Mouse (Mus musculus): ENCODE measurements around the gene Tmem86b.
"Not testable (repeated sequence)": the region's sequence is repeated elsewhere in the genome, so short reads cannot be mapped to it uniquely, and the experiment has no call there.

The Tmem86b gene

DNA sequence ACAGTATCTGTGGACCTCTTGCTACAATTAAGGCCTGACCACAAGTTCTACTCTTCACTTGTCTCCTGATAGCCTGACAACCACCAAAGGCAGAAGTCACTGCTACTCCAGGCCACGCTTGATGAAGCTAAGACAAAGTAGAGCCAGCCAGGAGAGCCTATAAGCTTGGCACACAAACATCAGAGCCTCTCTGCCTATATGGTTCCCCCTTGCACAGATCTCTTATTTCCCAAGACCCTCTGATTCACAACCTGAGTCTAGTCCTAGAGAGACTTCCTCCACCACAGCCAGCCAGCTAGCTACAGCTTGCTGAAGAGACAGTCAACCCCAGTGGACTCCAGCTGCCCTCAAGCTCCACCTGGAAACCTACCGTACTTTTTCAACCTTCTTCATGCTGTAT is 16.8 kb upstream of the Tmem86b start:
- DNase-seq (ENCODE audit: low read depth, low spot score) = no peak

DNA sequence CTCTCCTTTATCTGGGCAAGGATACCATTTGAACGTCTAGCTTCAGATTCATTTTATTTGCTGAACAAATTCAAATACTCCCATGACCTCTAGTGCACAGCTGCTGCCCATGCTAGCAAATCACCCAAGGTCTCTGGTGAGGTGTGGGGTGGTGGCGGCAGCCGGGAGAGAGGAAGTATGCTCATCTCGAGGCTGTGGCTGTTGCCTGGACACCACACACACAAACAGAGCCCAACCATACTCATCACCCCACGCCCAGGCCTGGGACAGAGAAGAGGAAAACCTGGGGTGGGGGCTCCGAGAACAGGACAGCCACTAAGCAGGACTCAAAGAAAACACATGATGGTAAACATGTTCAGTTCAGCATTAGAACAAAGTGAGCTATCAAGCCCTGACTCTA is 16.1 kb upstream of the Tmem86b start:
- DNase-seq (ENCODE audit: low read depth, low spot score) = no peak

DNA sequence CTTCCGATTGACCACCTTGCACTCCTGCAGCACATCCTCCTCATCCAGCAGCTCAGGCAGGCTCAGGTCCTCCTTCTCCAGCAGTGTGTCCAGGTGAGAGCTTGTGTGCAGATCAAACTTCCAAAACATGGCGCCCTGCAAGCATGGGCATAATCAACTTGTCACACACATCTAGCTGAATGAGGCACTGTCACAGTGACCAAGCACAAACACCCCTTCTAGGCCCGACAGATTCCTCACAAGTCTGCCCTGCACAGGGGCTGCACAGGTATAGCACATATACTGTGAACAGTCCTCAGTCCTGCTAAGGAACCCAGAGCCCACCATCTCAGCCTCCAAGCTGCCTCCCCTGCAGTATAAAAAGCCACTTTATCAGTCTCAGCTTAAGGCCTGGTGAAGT is 15.6 kb upstream of the Tmem86b start:
- no peak for DNase-seq (ENCODE audit: low read depth, low spot score)

DNA sequence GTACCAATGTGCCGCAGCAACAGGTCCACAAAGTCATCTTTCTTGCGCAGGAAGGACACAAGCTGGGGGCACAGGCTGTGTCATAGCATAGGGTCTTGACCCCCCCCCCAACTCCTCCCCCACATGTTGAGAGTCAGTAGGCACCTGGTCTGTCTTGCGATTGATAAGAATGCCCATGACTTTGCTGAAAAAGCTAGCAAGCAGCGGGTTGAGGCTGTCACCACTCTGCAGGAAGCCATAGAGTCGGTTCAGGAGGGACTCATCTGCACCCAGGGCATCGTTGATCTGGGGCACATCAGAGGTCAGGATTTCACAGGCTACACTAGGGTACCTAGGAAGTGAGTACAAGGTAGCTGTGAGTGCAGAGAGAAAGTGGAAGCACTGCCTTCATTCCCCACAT is 12.0 kb upstream of the Tmem86b start:
- no peak for DNase-seq (ENCODE audit: low read depth, low spot score)

DNA sequence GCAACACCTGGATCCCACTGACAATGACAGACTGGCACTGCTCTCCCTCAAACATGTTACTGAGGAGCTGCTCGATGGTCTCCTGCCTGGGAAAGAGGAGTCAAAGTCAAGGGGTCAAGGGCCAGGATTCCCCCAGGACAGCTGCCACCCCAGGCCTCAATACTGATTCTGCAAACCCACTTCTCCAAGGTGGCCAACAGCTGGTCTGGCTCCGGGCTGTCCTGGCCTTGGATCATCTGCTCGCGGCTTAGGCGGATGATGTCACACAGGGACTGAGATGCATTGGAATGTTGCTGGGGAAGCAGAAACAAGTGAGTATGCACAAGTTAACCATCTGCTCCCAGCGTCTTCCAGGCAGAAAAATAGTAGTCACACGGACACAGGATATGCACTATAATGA is 10.7 kb upstream of the Tmem86b start:
- DNase-seq (ENCODE audit: low read depth, low spot score) = no peak

DNA sequence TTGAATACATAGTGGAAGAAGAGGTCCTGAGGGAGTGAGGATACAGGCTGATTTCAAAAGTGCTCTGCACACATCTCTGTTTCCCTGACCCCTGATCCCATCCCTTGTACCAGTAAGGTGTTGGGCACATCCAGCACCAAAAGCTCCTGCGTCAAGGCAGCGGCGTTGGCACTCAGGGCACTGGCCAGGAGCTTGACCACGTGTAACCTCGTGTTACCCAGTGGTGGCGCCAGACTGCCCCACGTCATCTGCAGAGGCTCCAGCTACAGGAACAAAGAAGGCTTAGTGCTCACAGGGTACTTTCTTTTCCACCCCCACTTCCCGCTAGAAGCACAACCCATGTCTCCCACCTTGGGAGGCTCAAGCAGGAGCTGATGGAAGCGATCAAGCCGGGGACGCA is 9.9 kb upstream of the Tmem86b start:
- no peak for DNase-seq (ENCODE audit: low read depth, low spot score)

DNA sequence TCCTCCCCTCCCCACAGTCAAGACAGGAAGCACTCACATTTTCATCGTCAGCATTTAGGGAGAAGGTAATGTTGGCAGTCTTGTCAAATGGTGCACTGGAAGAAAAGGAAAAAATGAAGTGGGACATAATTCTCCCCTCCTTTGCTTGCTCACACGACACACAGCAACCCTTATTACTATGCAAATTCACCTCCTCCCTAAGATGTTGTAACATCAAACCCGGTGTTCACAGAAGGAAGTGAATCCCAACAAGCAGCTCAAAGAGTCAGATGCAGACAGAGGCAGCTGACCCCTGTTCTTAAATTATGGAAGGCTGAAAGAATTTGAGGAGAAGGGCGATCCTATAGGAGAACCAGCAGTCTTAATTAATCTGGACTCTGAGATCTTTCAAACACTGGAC is 5.0 kb upstream of the Tmem86b start:
- DNase-seq (ENCODE audit: low read depth, low spot score) = no peak

DNA sequence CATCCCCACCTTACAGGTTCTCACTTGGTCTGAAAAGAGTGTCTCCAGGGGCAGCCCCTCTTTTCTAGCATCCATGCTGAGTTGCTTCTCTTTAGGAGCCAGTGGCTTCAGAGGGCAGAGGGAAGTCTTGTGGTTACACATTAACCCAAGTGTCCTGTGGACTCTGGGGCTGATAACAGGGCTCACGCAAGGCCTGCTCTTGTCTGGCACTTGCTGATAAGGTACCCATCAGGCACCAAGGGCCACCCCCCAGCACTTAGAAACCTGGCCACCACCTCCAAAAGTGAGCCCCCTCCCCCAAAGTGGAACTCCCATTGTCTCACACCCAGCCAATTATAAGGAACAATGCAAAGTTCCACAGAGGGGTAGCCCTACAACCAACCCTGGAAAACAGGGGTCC is 1.0 kb downstream of the Tmem86b start:
- no peak for DNase-seq (ENCODE audit: low read depth, low spot score)

DNA sequence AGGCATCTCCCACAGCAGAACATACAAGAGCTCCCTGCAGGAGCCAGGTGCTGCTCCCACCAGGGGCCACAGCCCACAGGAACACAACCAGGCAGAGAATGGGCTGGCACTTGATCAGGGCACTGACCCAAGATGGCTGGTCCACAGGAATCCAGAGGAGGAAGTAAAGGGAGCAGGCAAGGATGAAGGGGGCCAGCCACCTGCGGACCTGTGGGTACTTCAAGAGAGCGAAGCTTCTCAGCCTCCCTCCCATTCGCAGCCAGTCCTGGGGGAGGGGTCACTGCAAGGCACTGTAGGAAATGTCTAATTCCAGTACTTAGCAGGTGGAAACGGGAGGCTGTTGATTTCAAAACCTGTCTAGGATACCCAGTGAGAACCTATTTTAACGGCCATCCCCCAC is 1.6 kb downstream of the Tmem86b start:
- DNase-seq (ENCODE audit: low read depth, low spot score) = no peak

DNA sequence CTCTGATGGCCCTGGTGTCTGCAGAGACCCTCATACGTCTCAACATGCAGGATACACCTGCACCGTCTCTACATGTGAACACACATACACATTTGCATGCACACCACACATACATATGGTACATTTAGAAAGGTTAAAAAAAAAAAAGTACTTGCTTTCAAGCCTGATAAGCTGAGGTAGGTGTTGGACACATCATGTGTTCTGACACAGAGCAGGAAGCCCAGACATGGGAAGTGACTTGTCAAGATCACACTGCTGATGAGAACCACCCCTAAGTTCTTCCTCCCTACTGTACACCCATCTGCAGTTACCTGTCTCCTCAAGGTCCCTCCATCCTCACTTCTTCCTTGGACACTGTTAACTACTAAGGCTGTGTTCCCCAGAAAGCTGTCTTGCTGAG is 5.3 kb downstream of the Tmem86b start:
- DNase-seq (ENCODE audit: low read depth, low spot score) = no peak

DNA sequence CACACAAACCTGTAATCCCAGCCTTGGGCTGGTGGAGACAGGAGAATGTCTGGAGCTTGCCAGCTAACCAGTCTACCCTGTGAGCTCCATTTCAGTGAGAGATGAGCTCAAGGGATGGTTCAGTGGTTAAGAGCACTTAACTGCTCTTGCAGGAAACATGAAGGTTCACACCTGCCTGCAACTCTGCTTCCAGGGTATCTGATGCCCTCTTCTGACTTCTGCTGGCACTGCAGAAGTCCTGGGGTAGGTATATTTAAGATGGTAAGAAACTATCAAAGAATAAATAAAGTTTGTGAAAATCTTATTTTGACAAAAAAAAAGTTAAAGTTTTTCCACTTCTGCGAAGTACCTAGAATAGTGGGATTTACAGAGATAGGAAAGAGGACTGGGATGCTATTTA is 6.9 kb downstream of the Tmem86b start:
- DNase-seq (ENCODE audit: low read depth, low spot score) = no peak

DNA sequence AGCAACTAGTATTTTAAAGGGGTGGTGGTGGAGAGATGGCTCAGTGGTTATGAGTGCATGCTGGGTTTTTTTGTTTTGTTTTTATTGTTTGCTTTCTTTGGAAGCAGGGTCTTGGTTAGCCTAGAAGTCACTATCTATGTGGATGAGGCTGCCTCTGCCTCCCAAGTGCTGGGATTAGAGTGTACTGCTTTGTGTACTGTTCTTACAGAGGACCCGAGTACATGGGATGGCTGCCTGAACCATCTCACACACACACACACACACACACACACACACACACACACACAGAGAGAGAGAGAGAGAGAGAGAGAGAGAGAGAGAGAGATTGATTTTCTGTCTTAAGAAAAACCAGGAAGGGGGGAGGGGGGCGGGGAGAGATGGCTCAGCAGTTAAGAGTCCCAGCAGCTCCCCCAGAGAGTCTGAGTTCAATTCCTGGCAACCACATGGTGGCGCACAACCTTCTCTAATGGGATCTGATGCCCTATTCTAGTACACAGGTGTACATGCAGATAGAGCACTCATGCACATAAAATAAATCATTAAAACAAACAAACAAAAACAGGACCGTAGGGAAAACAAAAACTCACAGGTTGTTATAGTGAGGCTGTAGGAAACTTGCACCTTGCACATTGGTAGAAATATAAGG is 7.6 kb downstream of the Tmem86b start:
- DNase-seq (ENCODE audit: low read depth, low spot score) = no peak

DNA sequence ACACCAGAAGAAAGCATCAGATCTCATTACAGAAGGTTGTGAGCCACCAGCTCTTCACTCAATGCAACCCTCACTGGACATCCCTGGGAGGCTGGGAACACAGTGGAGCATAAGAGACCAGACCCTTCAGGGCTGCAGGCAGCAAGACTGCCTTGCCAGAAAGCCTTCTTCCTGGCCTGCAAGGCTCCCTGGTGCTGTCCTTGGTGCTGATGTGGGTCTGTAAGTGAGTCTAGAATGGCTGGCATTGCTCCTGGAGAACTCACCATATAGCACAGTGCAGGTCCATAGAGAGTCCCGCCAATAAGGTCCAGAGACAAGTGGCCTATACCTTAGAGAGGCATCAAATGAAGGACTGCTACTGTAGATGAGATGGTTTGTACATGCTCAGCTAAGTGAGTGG is 11.2 kb downstream of the Tmem86b start:
- no peak for DNase-seq (ENCODE audit: low read depth, low spot score)

DNA sequence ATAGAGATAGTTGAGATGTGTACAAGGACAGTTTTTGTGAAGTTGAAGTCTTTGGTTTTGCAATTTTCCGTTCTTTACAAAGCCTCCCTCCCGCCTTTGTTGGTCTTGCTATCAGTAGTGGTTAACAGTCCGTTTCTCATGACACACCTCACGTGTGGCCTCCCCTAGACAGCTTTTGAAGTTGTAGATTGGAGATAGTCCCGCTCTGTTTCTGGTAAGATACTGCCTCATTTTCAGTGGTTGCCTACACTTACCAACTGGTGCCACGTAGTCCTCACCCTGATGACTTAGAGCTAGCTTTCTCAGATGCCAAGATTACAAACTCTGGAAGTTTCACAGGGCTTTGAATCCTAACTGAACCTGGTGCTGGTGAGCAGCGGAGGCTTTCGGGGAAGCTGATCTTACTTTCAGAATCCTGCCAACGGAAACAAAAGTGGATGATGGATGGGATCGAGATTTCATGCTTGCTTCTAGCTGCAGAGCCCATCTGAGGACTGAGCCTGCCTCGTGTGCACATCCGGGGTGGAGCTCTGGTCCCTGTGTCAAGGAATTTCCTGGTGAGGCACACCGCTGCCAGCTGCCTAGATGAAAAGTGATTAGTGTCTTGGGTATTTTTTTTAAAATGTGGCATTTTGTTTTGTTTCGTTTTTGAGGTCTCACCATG is 17.4 kb downstream of the Tmem86b start:
- no peak for DNase-seq (ENCODE audit: low read depth, low spot score)

DNA sequence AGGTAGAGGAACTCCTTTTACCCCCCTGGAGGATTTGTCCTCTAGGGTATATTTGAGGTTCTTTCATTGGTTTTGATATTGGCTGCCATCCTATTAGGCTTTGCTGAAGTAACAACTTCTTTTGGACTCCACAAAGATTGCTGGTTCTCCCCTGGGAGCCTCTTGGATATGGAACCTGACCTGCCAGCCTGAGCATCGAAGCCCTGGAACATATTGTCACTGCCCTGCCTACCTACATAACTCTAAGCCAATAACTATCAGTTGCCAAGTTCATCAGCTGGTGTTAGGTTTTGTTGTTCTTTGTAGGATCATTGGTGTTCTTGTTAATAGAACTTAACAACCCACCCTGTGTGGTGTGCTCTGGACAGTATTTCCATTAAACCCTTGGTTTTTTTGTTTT is 18.3 kb downstream of the Tmem86b start:
- no peak for DNase-seq (ENCODE audit: low read depth, low spot score)

DNA sequence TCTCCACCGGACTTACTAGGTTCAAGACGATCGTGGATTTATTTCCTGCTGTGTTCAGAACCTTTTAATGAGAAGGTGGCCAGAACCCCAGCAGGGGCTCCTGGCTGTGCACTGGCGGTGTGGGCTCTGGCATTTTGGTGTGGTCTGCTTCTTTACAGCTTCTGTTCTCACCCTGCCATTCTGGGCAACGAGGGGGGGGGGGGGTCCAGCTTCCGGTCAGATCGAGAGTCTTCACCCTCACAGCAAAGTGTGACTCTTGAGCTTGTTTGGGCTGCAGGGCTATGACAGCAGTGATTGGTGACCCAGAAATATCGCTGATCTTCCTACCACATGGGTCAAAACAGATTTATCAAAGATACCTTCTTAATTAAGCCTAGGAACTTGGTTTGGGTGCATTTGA is 18.8 kb downstream of the Tmem86b start:
- no peak for DNase-seq (ENCODE audit: low read depth, low spot score)

DNA sequence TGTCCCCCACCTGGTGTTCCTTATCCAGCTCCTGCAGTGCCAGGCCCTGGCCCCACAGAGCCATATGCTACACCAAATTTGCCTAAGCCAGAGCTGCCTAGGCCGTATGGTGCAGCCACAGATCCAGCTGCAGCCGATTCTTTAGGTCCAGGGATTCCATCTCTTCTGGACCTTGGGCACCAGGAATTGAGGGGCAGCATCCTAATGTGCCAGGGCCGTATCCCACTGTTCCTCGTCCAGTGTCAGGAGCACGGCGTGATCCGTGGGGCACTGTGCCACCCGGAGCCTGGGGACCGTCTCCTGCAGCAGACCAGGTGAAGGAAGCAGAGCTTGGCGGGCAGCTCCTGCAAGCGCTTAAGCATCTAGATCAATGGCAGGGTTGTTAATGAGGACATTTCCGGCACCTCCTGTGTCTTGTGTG is 19.3 kb downstream of the Tmem86b start:
- DNase-seq (ENCODE audit: low read depth, low spot score) = no peak

DNA sequence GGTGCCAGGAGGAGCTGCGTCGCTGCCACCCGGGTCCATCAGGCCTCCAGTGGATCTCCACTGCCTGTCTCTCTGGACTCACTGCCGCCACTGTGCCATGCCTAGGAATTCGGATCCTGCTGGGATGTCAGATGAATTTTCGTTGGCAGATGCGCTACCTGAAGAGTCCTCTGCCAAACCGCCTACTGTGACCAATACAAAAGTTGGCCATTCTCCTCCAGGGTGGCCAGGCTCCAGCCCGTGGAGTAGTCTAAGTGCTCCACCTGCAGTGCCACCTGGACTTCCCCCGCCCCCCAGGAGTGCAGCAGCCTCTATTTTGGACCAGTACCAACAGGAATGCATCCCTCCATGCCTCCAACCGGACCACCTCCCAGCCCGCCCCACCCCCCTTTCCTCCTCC is 19.7 kb downstream of the Tmem86b start:
- DNase-seq (ENCODE audit: low read depth, low spot score) = no peak

DNA sequence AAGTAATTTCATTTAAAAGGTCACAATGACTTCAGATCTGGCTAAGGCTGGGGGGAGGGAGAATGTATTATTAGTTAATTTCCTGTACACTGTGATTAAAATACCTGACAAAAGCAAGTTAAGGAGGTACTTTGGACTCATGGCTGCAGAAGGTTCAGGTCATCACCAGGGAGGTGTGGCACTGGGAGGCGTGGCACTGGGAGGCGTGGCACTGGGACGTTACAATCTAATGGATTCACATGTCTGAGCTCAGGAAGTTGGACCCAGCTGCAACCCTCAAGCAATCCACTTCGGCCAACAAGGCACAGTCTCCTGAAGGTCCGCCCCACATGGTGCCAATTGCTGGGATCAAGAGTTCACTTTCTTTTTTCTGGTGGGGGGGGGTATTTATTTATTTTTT is 23.2 kb downstream of the Tmem86b start:
- no peak for DNase-seq (ENCODE audit: low read depth, low spot score)

DNA sequence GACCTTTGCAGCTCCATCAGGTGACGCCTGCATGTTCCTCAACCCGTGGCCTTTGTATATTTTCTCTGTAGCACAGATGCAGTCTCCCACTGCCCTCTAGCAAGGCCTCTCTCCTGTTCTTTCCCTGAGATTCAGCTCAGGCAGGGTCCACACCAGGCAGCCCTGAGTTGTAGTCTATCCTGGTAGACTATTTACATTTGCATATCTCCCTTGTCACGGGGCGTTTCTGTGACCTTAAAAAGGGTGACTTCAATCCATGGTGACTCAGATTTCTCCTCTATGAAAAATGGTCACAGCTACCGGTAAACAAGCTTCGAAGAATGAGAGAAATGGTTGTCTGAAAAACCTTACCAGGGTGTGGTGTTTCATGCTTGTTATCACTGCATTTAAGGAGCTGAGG is 27.3 kb downstream of the Tmem86b start, which contains the start of gene Ptprh:
Ptprh (minus strand) TSS at position 169 of the 400 bp plus-strand sequence.
- DNase-seq (ENCODE audit: low read depth, low spot score) = no peak

DNA sequence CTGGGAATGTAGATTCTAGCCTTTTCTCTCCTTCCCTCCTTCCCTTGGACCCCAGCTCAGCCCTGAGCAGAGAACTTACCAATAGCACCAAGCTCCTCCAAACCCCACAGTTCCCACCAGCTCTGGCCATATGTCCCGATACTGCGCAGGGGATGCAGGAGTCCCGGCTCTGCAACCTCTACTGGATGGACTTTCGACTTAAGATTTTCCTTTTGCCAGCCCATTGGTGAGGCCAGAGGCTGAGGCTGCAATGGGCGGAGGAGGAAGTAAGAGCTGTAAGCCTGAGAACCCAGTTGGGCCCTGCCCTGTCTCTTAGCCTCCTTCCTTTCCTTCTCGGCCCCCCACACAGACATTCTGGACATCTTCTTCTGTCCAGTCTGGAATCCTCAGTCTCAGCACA is 28.3 kb downstream of the Tmem86b start:
- DNase-seq (ENCODE audit: low read depth, low spot score) = no peak

DNA sequence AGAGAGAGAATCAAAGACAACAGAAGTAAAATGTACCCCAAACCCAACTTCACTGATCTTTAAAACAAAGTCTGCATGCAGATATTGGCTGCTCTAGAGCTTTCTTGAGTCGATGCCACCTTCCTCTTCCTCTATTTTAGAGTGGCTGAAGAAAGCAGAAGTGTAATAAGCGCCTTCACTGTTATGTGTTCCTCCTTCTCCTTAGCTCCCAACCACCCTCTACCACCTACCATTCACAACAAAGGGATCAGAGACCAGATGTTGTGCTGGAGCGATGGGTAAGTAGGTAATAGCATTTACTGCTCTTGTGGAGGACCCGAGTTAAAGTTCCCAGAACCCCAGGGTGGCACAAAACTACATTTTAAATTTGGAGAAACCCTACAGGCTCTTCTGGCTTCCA is 34.2 kb downstream of the Tmem86b start:
- not testable (repeated sequence) for DNase-seq (ENCODE audit: low read depth, low spot score)

DNA sequence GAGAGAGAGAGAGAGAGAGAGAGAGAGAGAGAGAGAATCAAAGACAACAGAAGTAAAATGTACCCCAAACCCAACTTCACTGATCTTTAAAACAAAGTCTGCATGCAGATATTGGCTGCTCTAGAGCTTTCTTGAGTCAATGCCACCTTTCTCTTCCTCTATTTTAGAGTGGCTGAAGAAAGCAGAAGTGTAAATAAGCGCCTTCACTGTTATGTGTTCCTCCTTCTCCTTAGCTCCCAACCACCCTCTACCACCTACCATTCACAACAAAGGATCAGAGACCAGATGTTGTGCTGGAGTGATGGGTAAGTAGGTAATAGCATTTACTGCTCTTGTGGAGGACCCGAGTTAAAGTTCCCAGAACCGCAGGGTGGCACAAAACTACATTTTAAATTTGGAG is 49.7 kb downstream of the Tmem86b start:
- not testable (repeated sequence) for DNase-seq (ENCODE audit: low read depth, low spot score)

Measured in skeletal muscle tissue, adult 2 months (tissue).